Mouse (Mus musculus): ENCODE measurements at regions not wholly inside any gene's neighbourhood (a gene's known extent, or its start where the extent isn't known, plus 50 kb on each side); places are given as distances from the start of the nearest gene placed in this dataset.
"Not testable (repeated sequence)": the region's sequence is repeated elsewhere in the genome, so short reads cannot be mapped to it uniquely, and the experiment has no call there.

DNA sequence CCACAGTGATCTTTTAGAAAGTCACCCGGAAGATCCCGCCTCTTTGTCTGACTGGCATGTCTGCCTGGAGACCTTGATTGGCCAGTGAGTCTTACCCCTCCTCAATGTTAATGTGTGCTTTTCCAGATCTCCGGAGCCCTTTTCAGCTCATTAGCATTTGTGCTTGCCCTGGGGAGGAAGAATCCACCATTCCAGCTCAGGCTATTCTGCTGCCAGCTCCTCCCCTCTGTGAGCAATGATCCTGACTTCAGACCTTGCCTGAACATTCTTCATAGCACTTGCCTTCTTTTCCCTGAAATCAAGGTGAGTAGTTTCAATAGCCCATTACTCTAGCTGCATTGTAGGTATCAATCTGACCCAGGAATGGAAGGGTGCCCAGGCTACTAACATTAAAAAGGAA is 102.2 kb upstream of the Gm10767 start:
- not testable (repeated sequence) for H3K9ac ChIP-seq (ENCODE audit: low read length); ATAC-seq (replicated peaks; ENCODE audit: low FRiP score); H3K4me1 ChIP-seq (replicated peaks; ENCODE audit: control insufficient read depth, insufficient read depth, low read length); H3K27me3 ChIP-seq (ENCODE audit: control insufficient read depth, insufficient read depth, low read length); H3K9me3 ChIP-seq (ENCODE audit: control insufficient read depth, low read length); DNase-seq (ENCODE audit: low spot score); H3K4me3 ChIP-seq (ENCODE audit: low read depth, low read length); H3K4me2 ChIP-seq (ENCODE audit: low read depth, low read length, severe bottlenecking); H3K27ac ChIP-seq (ENCODE audit: low read depth, low read length); H3K36me3 ChIP-seq (ENCODE audit: control insufficient read depth, insufficient read depth, low read length)
- 85% methylated on average over 3 of the region's 3 CpGs for WGBS

DNA sequence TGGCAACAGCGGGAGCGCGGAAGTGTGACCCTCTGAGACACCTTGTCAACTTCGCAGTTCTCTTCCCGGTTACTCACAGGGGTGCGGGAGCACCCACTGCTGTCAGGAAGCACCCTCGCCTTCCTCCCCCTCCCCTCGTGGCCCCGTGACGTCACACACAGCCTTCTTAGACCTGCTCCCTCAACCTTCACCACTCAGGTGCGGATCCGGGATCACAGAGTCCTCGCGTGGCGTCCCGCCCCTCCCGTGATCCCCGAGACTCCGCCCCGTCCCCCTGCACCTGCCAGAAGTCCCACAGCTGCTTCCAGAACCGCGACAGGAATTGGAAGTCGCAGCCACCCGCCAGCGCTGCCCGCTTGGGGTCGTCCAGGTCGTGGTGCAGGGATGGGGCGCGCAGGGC is 97.1 kb upstream of the Gm10767 start:
- H3K9me3 ChIP-seq (ENCODE audit: control insufficient read depth, low read length); H3K27ac ChIP-seq (ENCODE audit: low read depth, low read length); H3K36me3 ChIP-seq (ENCODE audit: control insufficient read depth, insufficient read depth, low read length); H3K4me2 ChIP-seq (ENCODE audit: low read depth, low read length, severe bottlenecking); H3K27me3 ChIP-seq (ENCODE audit: control insufficient read depth, insufficient read depth, low read length); H3K9ac ChIP-seq (ENCODE audit: low read length); H3K4me3 ChIP-seq (ENCODE audit: low read depth, low read length); H3K4me1 ChIP-seq (replicated peaks; ENCODE audit: control insufficient read depth, insufficient read depth, low read length); ATAC-seq (replicated peaks; ENCODE audit: low FRiP score): not testable (repeated sequence)
- DNase-seq (ENCODE audit: low spot score): peak; percentile 21
- WGBS: 6% methylated on average over 26 of the region's 30 CpGs

All from forebrain, embryonic 11.5 days (tissue).